Mouse (Mus musculus): ENCODE data around the gene P4ha2.

DNA sequence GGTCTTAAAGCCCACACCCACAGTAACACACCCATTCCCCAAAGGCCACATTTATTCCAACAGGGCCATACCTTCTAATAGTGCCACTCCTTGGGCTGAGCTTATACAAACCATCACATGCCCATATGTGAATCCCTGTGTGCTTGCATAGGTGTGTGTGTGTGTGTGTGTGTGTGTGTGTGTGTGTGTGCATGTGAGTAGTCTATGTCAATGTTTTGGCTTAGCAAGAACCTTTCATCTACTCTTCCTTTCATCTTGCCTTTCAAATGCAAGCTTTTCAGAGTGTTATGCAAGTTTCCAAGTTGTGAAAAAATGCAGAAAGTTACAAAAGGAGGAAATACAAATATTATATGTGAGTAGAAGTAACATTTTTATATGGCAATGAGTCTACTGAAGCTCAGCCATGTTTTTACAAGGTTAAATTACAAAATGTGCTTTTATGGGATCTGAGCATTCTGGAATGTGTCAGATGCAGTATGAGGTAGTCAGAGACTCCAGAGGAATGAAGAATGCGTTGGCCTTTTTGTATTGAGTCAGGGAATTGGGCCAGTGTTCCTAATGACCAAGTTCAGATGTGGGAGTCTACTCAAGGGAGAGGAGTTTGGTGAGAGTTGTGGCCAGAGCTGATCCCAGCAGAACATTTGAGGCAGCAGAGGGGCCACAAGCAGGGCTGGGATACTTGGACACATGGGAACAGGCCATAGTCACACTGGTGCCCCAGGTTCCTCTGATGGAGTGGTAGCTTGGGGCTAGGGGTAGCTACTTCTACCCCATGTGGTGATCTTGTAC is 9.6 kb upstream of the P4ha2 start:
- TF ChIP-seq EP300 (IDR thresholded peaks at IDR 0.05; ENCODE audit: low read depth) (no peak), CTCF (IDR thresholded peaks at IDR 0.05; ENCODE audit: low read depth) (no peak)
